Mouse (Mus musculus) right cerebral cortex, postnatal 14 days (tissue): ENCODE results near the gene Pik3r5.

ENCODE experiments used
- DNase-seq: peaks from one replicate; pipeline ENCODE4 v3.0.0; 2022

The Pik3r5 gene

DNA sequence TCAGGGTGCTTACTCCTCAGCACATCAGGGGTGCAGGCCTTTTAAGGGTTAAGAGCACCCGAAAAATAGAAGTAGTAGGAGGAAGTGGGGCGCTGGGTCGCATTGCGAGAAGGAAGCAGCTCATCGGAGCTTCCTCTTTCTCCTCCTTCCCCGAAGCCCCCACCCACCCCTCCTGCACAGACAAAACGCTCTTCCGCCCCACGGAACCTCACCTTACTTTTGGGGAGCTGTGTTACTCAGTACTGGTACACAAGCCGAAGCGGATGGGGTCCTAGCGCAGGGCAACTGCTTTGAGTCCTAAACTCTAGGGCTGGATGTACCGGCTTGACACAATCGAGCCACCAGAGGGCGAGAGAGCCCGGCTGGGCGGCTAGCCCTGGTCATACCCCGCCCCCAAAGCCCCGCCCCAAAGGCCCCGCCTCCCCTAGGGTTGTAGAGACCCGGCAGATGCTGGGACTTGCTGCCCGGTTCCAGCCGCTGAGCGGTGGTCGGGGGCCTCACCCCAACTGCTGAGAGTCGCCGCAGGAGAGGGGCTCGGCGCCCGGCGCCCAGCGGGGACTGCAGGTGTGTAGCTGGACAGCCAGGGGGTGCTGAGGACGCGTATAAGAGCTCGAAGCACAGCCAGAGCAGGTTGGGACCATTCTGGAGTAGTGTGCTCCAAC lies at the start of gene Pik3r5:
TSS of gene Pik3r5 (plus strand) at position 423 of the 662 bp plus-strand sequence.
- peak; percentile 77 for DNase-seq

DNA sequence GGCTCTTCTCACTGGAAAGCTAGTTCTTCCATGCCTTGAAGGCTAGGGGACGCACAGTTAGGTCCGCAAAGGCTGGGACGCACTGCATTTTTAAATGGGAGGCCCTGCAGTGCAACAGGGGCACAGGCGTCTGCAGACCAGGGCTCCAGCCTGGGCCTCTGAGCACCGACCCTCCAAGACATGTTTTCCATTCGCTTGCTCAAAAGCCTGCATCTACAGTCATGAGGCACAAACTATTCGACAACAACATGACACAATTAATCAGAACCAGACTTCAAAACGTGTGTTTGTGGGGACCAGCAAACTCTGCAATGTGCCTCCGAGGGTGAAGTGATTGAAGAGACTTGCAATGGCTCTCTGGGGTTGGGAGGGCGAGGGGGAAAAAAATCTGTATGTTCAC lies 48.4 kb upstream of the Pik3r5 start:
- DNase-seq, result no peak

DNA sequence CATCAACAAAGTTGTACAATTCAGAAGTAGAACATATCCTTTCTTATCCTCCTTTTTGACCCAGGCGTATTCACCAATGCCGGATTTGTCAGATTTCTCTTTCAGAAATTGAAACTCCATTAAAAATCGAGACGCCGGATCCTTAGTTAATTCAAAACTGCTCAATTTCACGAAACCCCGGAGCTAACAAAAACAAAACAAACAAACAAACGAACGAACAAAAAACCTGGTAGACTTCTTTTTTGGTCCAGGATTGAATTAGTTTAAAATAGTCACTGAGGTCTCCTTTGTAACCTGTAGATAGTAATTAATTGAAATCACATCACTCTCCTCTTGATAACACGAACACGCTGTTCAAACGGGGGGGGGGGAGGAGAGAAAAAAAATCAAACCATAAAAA lies 47.8 kb upstream of the Pik3r5 start:
- DNase-seq, result no peak

DNA sequence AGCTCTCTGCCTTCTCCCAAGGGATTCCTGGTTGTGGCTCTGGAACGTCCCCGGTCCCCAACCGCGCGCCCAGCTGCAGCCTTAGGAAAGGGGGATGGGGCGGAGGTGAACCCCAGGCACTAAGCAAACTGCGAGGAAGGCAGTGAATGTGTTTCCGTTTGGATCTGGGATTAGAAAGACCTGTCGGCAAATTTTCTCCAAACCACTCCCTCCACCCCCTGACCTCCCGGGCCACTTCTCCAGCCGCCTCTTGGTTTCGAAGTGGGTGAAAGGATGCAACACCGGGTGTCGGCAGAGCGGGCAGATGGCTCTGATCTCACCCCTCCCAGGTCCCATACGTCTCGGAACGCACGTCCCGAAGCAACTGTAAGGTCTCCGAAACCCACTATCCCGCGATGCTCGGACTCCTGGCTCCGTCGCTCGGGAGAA lies 47.3 kb upstream of the Pik3r5 start:
- no peak for DNase-seq

DNA sequence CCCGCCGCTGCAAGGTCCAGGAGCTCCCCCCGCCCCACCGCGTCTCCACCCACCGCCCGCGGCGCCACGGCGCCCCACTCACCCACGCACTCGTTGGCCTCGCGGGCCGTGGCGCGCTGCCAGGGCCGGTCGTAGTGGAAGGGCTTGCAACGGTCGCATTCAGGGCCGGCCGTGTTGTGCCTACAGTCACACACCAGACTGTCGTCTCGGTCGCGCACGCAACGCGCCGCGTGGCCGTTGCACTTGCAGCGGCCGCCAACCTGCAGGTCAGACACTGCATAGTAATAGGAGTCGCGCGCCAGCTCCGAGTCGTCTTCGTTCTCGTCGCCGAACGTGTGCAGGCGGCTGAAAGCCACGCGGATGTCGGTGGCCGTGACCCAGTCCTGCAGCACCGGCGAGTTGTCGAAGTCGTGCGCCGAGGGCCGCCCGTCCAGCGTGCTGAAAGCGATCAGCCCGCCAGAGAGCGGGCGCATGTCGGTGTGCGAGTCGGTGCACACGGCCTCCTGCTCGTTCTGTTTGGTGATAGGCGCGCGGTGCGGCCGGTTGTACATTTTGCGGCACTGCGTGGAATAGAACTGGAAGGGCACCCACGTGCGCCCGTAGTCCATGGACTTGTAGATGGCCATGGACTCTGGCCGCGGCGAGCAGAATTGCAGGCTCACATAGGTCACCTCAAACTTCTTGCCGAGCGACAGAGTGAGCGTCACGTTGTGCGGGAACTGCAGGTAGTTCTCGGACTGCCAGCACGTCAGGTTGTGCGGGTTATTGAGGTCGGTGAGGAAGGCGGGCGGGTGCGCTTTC lies 46.7 kb upstream of the Pik3r5 start:
- peak; percentile 29 for DNase-seq

DNA sequence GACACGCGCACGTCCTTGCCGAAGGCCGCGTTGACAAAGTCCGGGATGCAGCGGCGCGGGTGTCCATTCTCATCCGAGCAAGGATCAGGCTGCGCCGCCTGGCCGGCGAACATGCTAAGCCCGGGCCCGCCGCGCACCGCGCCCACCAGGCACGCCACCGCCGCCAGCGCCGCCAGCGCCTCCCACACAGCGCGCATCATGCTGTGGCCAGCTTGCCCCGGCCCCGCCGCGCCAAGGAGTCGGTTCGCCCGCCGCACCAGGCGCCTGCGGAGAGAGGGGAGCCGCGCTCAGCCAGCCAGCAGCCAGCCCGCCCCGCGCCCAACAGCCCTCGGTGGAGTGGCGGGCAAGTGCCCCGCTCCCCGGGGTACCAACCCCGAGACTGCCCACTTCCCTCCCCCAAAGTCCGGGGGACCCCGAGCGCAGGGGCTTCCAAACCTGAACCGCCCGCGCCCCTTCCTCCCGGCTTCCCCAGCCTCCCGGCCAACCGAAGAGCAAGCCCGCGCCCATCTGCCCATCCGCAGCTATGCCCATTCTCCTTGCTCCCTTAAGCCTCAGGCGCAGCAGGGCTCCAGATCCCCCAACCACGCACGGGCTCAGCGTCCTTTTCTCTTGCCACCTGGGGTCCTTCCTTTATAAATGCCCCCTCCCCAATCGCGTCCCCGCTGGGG lies 45.9 kb upstream of the Pik3r5 start:
- DNase-seq, result peak; percentile 17

DNA sequence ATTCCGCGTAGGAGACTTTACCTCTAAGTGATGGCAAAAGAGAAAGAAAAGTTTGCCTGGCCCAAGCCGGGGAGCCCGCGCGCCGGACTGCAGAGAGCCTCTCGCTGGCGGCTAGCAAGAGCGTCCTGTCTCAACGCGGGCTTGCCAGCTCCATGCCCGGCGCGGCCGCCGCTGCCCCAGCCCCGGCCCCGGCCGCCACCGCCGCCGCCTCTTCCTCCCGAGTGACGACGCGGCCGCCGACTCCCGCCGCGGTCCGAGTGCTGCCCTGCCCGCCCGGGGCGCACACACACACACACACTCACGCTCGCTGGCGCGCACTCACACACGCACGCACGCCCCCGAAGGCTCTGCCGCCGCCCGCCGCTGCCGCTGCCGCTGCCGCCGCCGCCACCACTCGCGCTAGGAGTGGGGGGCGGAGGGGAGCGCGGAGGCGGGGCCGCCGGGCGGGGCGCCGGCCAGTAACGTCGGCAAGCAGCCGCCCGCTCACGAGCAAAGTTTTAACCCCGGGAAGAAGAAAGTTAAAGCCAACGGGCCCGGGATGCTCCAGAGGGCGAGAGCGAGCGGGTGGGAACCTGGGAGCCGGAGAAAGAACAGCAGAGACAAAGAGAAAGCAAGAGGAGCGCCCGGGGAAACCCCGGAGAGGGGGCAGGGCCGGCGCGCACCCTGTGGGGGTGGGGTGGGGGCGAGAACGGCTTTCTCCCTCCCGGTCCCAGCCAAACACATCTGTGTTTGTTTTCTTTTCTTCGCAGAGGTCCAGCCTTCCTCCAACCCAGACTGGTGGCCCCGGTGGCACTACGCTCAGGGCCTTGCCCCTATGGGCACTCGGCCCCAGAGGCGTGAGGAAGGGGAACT lies 45.1 kb upstream of the Pik3r5 start:
- peak; percentile 41 for DNase-seq

DNA sequence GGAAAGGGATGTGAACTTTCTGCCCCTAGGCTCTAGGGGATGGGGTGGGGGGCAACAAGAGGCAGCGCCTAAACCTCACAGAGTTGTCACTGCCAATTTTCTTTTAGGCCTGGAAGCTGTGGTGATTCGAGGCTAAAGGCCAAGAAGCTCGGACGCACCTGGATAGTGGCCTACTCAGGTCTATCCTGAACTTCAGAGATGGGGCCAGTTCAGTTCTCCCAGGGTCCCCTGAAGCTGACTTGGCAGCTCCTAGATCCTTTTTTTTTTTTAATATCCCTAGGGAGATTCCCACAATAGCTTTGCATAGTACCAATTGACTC lies 44.5 kb upstream of the Pik3r5 start:
- DNase-seq, result no peak

DNA sequence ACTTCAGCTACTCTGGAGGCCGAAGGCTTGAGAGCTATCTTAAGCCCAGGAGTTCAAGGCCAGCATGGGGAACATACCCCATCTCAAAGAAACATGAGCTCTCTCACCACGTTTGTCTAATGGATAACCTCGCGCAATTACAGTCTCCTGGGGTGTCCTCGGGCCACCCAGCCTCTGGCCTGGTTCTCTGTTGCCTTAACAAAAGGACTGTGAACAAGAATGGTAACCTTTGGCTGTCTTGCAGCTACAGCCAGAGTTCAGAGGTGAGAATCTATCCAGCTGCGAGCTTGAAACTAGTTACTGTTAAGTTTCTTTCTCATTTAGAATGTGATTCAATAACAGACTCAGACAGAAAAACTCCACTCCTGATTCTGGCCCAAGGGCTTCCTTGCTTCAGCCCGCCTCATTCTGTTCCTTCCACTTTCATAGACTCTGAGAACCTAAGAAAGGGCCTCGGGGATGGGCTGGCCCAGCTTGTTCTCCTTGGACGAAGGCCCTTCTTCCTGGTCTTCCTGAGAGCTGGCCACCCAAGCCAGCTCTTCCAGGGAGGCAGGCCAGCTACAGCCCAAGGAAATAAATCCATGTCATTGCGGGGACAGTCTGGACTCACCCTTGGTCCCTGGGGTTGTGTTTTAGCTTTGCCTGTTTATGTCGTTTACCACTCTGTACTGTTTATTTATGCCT lies 43.8 kb upstream of the Pik3r5 start:
- DNase-seq, result no peak

DNA sequence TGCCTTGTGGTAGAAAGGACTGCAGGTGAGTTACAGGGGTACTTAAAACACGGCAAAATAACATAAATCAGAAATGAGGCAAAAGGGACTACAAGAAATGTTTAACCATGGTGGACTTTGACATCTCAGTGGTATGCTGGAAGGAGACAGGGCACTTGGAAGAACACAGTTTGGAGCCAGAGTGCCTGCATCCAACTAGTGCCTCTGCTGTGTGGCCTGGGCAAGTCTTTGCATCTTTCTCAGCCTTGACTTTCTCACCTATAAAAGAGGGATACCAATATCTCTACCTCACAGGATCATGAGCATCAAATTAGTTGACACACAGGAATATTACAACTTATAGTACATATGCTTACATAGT lies 43.3 kb upstream of the Pik3r5 start:
- DNase-seq, result no peak

DNA sequence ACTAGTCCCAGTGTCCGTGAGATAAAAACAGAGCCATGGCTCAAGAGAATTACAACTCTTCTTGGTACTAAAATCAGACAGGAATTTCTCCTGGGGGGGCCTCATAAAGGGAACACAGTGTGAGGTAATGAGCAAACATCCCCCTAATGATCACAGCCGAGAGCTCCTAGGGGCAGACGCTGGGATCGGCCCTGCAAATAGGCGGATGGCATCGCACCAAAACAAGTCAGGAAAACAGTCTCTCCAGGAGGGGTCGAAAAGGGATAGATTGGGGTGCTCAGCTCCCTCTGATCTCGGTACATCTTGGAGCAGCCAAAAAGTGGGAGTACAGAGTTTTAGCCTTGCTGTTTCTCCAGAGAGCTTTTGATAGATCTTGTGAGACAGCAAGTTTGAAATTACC lies 42.3 kb upstream of the Pik3r5 start:
- DNase-seq, result no peak

DNA sequence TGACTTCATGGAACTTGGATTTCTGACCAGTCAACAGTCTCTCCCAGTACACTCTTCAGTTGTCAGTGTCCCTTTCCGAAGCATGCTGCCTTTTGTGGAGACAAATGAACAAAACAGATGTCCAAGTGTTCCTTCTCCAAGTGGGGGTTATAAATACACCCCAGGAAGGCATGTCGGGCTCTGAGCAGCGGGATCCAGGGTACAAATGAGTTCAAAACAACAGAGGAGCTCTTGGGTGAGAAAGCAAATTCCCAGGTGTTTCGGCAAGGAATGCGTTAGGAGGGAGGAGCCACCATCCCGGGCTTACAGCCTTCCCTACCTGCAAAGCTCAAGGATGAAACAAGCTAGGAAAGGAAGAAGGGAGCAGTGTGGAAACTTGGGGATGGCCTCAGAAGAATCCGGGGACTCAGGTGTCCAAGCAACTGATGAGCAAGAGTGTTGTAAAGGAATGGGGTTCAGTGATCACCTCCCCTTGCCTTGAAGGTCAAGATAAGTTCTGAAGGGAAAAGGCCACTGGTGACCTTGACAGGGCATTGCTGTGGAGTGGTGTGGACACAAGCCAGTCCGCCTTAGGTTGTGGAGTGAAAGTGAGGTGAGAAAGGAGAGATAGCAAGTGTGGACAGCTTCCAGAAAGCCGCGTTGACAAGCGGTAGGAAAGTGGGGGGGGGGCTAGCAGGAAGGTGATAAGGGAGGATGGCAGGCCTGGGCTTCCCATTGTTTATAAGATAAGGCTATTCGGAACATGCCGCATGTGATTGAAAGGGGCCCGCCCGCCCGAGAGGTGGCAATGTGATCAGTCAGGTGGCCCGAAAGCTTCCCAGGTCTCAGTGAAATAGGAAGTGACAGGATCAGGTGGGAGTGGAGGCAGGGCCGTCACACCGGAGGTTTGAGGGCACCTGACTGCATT lies 41.3 kb upstream of the Pik3r5 start:
- DNase-seq, result no peak

DNA sequence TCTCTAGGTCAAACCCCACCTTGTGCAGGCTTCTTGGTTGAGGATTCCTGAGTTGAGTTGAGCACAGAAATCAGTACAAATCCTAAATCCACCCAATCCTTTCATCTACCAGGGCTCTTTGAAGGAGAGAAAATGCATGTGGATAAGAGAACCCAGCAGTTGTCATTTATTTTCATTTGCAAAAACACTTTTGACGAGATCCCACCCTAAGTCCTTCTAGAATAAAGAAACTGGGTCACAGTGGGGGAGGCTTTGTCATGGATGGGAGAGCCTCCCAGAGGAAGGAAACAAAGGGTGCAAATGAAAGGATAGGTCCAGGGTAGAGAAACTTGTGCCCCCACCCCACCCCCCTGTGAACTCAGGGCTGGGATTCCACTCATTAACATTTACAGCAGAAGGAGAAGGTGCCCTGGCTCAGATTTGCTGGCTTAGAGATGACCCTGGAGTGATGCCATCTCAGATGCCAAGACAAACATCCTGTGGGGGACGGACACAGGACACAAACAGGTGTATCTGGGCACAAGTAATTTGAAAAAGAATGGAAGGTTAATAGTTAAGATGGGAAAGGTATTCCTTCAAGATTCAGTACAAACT lies 37.9 kb upstream of the Pik3r5 start:
- no peak for DNase-seq

DNA sequence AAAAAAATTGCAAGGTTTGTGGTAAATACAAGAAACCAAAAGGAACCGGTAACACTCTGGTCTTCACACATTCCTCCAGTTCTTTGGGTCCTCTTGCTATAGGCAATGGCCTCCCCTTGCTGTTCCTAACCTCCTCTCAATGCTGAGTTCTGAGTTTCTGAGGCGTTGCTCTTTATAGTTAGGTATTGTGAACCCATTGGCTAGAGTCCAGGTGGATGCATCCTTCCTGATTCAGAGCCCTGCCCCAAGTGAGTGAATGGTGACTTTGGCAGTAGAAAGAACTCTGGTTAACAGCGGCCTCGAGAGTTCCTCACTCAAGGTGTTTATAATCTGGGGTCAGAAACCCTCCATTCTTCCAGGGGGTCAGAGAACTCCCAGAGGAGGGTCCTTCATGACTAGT lies 37.2 kb upstream of the Pik3r5 start:
- DNase-seq, result no peak

DNA sequence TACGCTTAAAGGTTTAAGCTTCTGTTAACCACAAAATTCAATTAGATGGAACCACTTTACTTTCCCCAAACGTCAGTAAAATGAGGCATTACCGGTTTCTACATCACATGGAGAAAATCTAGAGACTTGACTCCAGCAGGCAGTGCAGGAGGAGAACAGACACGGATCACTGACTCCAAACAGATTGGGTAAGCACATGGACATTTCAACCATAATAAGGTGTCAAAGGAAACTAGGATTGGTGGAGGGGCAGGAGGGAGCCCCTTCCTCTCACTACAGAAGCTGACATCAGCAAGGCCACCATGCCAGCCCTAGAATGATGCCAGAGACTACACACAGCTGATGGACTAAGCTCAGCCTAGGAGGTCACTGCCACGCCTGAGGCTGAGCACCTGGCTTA lies 36.4 kb upstream of the Pik3r5 start:
- no peak for DNase-seq

DNA sequence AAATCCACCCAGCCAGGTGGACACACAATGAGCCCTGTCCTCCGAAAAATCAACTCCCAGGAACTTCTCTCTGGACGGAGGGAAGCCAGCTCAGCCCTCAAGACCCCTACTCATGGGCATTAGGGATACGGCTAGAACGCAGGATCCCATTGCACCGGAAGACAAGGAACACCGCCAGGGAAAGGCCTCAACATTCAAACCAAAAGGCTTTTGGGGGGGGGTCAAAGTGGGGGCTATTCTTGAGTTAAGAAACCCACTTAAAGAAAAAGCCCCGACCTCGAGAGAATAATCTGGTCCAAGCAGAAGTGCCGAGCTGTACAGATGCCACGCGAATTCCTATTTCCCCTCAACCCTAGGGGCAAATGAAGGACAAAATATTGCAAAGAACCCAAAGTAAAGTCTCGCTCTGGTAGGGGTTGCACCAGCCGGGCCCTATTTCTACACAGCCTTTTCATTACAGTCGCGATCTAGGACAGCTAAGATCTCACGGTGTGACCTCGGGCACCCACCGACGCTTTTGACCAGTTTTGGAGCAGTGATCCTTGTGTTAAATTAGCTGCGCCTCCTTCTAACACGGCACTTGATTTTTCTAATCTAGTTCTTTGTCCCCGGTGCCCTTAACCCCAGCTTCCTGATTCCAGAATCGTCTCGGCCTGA lies 32.9 kb upstream of the Pik3r5 start:
- no peak for DNase-seq

DNA sequence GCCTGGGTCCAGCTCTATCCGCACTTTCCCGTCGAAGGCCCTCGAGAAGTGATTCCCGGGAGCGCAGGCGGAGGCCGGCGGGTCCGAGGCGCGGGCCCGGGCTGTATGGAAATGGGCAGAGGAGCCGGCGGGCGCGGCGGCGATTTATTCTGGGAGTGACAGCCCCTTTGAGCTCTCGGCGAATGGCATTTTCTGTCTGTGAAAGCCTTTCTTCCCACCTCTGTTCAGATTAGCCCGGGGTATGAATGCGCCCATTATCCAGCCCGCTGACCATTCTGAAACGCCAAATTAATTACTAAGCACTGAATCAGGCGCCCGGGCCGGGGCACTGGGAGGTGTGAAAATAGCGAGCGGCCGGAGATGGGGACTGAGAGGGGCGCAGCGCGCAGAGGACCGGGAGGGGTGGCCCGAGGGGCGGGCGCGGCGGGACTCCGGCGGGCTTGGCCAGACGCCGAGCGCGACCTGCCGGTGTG lies 32.3 kb upstream of the Pik3r5 start:
- no peak for DNase-seq

DNA sequence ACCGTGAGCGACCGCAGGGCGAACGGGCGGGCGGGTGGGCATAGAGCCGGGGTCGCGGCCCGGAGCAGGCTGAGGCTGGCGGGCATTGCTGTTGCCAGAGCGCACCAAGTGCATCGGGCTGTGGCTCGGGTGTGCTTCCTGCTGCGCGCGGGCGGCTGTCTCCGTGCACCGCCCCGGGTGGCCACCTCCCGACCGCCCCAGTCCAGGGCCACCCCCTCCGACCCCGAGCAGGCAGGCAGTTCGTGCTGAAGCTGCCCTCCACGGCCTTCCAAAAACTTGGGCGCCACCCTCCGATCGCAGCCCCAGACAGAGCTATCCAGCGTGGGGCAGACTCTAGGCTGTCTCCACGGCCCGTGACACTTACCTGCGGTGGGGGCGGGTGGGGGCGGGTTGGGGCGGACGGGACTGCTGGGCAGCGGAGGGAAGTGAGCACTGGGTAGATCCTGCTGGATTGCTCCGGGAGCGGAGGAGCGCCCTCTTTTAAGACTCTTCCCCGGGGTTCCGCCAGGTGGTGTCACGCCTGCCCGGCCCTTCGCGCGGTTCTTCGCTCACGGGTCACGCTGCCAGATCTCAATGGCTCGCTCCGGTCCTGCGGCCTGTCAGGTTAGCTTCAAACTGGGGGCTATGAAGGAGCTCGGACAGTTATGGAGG lies 31.8 kb upstream of the Pik3r5 start:
- DNase-seq, result no peak

DNA sequence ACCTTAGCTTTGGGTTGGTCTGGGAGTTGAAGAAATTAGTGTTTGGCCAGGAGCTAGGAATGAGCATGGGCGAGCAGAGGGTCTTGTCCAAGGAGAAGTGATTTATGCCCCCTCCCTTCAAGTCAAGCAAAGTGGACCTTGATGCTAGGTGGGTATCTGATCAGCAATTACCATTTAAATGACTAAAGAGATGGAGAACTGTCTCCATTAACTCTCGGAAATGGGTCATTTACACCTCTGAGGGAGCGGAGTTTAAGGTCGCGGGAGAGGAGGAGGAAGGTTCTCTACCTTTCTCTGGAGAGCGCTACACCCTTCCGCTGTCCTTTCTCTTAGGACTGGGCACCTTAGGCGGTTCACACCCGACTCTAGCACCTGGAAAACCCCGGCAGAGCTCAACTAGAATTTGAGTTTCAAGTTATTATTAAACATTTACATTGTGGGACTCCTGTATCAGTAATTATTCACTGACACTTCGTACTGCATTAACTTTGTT lies 31.1 kb upstream of the Pik3r5 start, which contains the start of gene Ntn1:
TSS of gene Ntn1 (minus strand) at position 97 of the 493 bp plus-strand sequence.
- no peak for DNase-seq

DNA sequence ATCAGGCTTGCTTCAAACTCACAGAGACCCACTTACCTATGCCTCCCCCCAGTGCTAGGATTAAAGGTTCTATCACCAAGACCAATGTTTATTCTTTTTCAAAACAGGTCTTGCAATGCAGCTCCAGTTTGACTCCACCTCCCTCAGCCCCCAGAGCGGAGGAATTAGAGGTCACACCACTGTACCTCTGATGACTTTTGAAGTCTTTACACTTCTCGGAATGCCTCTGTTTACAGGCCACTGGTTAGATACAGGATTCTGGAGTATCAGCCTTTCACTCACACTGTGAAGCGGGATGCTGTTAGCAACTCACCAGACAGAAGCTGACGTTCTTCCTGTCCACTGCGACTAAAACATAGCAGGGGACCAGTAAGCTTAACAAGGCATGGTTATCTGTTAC lies 30.5 kb upstream of the Pik3r5 start:
- DNase-seq, result no peak
